Mouse (Mus musculus) brown adipose tissue, adult 24 weeks (tissue): ENCODE measurements around the gene Mettl24. TPM values are rescaled to one million over a fixed set of nuclear protein-coding genes. Genes with fewer than 3 reads are reported as not detected.

Experiments used
- H3K27ac ChIP-seq: fragments of 200-500 bp; replicated peaks from 2 replicates; pipeline ENCODE4 v1.5.1; 2012; ENCODE audit warnings: low read depth, mild to moderate bottlenecking, low read length
- H3K4me1 ChIP-seq: fragments of 200-500 bp; 2 replicates; pipeline ENCODE4 v1.6.1; 2012; ENCODE audit warnings: low read length, mixed read lengths; ENCODE audit not compliant: control insufficient read depth, insufficient read depth, insufficient read length
- H3K4me3 ChIP-seq: fragments of 200-500 bp; 2 replicates; pipeline ENCODE4 v1.5.1; 2012; ENCODE audit warnings: low read depth, mild to moderate bottlenecking, low read length, moderate library complexity; ENCODE audit not compliant: insufficient read depth
- polyA plus RNA-seq: library from polyadenylated mRNA; stranded (reverse); fragments of >200 nt; gene quantifications from 2 replicates; pipeline ENCODE4 v1.2.4, GENCODE M21; 2012; ENCODE audit not compliant: missing spikeins, insufficient read depth, insufficient read length

The Mettl24 gene
- polyA plus RNA-seq = 1.1 and 1.8 TPM in 2 replicates

GRCm38 (mm10) chr10:40683092-40683867 lies at the start of gene Mettl24:
TSS of gene Mettl24 (plus strand) at chr10:40683282.
- H3K4me1 ChIP-seq = no peaks in the 10 kb centered on the region
- peak within 1 kb of the TSS; percentile 5; the same call in 1 of the 2 replicates for H3K27ac ChIP-seq
- H3K4me3 ChIP-seq = peak within 1 kb of the TSS; percentile 59

GRCm38 (mm10) chr10:40637331-40637730 lies 45.8 kb upstream of the Mettl24 start:
- Histone ChIP-seq H3K4me3 (no peak overlapping the region), H3K27ac (no peak overlapping the region), H3K4me1 (no peaks in the 10 kb centered on the region)

GRCm38 (mm10) chr10:40638276-40638675 lies 44.8 kb upstream of the Mettl24 start:
- Histone ChIP-seq H3K4me1 (no peaks in the 10 kb centered on the region), H3K4me3 (no peak overlapping the region), H3K27ac (no peak overlapping the region)

- H3K27ac ChIP-seq = no peak overlapping the region
- no peaks in the 10 kb centered on the region for H3K4me1 ChIP-seq
- H3K4me3 ChIP-seq = no peak overlapping the region
These were observed 44.0 kb upstream of the Mettl24 start for GRCm38 (mm10) chr10:40638823-40639819.

- H3K27ac ChIP-seq = no peak overlapping the region
- H3K4me3 ChIP-seq = no peak overlapping the region
- H3K4me1 ChIP-seq = no peaks in the 10 kb centered on the region
These were observed 42.7 kb upstream of the Mettl24 start for GRCm38 (mm10) chr10:40640406-40640805.

GRCm38 (mm10) chr10:40641901-40642300 lies 41.2 kb upstream of the Mettl24 start:
- H3K27ac ChIP-seq = no peak overlapping the region
- H3K4me3 ChIP-seq = no peak overlapping the region
- H3K4me1 ChIP-seq = no peaks in the 10 kb centered on the region

- no peak overlapping the region for H3K4me3 ChIP-seq
- no peak overlapping the region for H3K27ac ChIP-seq
- no peaks in the 10 kb centered on the region for H3K4me1 ChIP-seq
These were observed 40.0 kb upstream of the Mettl24 start for GRCm38 (mm10) chr10:40643126-40643525.

GRCm38 (mm10) chr10:40644456-40644855 lies 38.6 kb upstream of the Mettl24 start:
- H3K27ac ChIP-seq = no peak overlapping the region
- no peaks in the 10 kb centered on the region for H3K4me1 ChIP-seq
- no peak overlapping the region for H3K4me3 ChIP-seq

- H3K4me3 ChIP-seq = no peak overlapping the region
- H3K27ac ChIP-seq = no peak overlapping the region
- no peaks in the 10 kb centered on the region for H3K4me1 ChIP-seq
These were observed 37.7 kb upstream of the Mettl24 start for GRCm38 (mm10) chr10:40645346-40645745.

- H3K27ac ChIP-seq = no peak overlapping the region
- H3K4me3 ChIP-seq = no peak overlapping the region
These were observed 34.3 kb upstream of the Mettl24 start for GRCm38 (mm10) chr10:40648776-40649175.

GRCm38 (mm10) chr10:40649634-40650033 lies 33.4 kb upstream of the Mettl24 start:
- no peaks in the 10 kb centered on the region for H3K4me1 ChIP-seq
- no peak overlapping the region for H3K27ac ChIP-seq
- no peak overlapping the region for H3K4me3 ChIP-seq

More at GRCm38 (mm10) chr10:40648776-40649175, 34.3 kb upstream of the Mettl24 start:
- no peaks in the 10 kb centered on the region for H3K4me1 ChIP-seq

GRCm38 (mm10) chr10:40651676-40652075 lies 31.4 kb upstream of the Mettl24 start:
- H3K4me3 ChIP-seq = no peak overlapping the region
- no peaks in the 10 kb centered on the region for H3K4me1 ChIP-seq
- H3K27ac ChIP-seq = no peak overlapping the region

- no peak overlapping the region for H3K4me3 ChIP-seq
- H3K27ac ChIP-seq = no peak overlapping the region
- no peaks in the 10 kb centered on the region for H3K4me1 ChIP-seq
These were observed 17.8 kb upstream of the Mettl24 start for GRCm38 (mm10) chr10:40665270-40665669.

GRCm38 (mm10) chr10:40666943-40667342 lies 16.1 kb upstream of the Mettl24 start:
- Histone ChIP-seq H3K4me3 (no peak overlapping the region), H3K27ac (no peak overlapping the region), H3K4me1 (no peaks in the 10 kb centered on the region)

GRCm38 (mm10) chr10:40668640-40669039 lies 14.4 kb upstream of the Mettl24 start:
- Histone ChIP-seq H3K4me3 (no peak overlapping the region), H3K4me1 (no peaks in the 10 kb centered on the region), H3K27ac (no peak overlapping the region)
